Mouse (Mus musculus): ENCODE results near the gene Cdk5rap2.

GRCm38 (mm10) chr4:70232383-70232782, 177.9 kb downstream of the Cdk5rap2 start:
- TF ChIP-seq HCFC1 (IDR thresholded peaks at IDR 0.05; ENCODE audit: borderline replicate concordance, insufficient read depth, low read length) (no peak), ZC3H11A (IDR thresholded peaks at IDR 0.05; ENCODE audit: borderline replicate concordance, low read depth, low read length) (no peak), ZNF384 (IDR thresholded peaks at IDR 0.05; ENCODE audit: low read depth, low read length) (no peak), MAFK (IDR thresholded peaks at IDR 0.05; ENCODE audit: insufficient read depth, low read depth, low read length) (no peak)
